Mouse (Mus musculus) ES-E14 (cell line): ENCODE data around the gene Esrrg. TPM values are rescaled to one million over a fixed set of nuclear protein-coding genes. Genes with fewer than 3 reads are reported as not detected.

ENCODE experiments used
- DNase-seq: peaks from one replicate; pipeline ENCODE4 v3.0.0-alpha.2; 2013; ENCODE audit warnings: low read depth, low spot score
- H3K27ac ChIP-seq: 2 replicates; pipeline ENCODE4 v1.5.1; 2012; ENCODE audit warnings: low read depth, mild to moderate bottlenecking, low read length, moderate library complexity, mixed read lengths; ENCODE audit not compliant: poor library complexity, insufficient read depth, severe bottlenecking
- H3K36me3 ChIP-seq: 2 replicates; pipeline ENCODE4 v1.6.1; 2012; ENCODE audit warnings: mild to moderate bottlenecking, low read length, moderate library complexity, mixed read lengths; ENCODE audit not compliant: control insufficient read depth, poor library complexity, insufficient read depth, severe bottlenecking
- H3K4me1 ChIP-seq, 2 experiments: fragments of 150-350 bp in 1 of 2; sonication (generic) in 1 of 2; 2 replicates each; pipeline ENCODE4 v1.6.1; 2012; ENCODE audit warnings: low read length in 2 of 2, mild to moderate bottlenecking in 1 of 2, mixed read lengths in 1 of 2; ENCODE audit not compliant: control insufficient read depth in 2 of 2, insufficient read depth in 2 of 2, poor library complexity in 1 of 2
- H3K4me3 ChIP-seq, 2 experiments: fragments of 150-350 bp in 1 of 2; sonication (generic) in 1 of 2; 2 replicates each; pipeline ENCODE4 v1.5.1; 2012; ENCODE audit warnings: low read length in 2 of 2, low read depth in 1 of 2, mild to moderate bottlenecking in 1 of 2, mixed read lengths in 1 of 2; ENCODE audit not compliant: insufficient read depth in 1 of 2, poor library complexity in 1 of 2, severe bottlenecking in 1 of 2
- H3K9ac ChIP-seq: 2 replicates; pipeline ENCODE4 v1.6.1; 2012; ENCODE audit warnings: low read depth, mild to moderate bottlenecking, low read length, mixed read lengths; ENCODE audit not compliant: poor library complexity, insufficient read depth, severe bottlenecking
- H3K9me3 ChIP-seq: fragments of 150-350 bp; sonication (generic); 2 replicates; pipeline ENCODE4 v1.6.1; 2012; ENCODE audit warnings: low read depth, mild to moderate bottlenecking, low read length; ENCODE audit not compliant: control insufficient read depth, insufficient read depth
- CHD2 ChIP-seq: IDR thresholded peaks from 2 replicates; pipeline ENCODE4 v1.6.1; 2014; ENCODE audit warnings: mild to moderate bottlenecking, low read depth, low read length, inconsistent platforms
- HCFC1 ChIP-seq: IDR thresholded peaks from 2 replicates; pipeline ENCODE4 v1.6.1; 2012; ENCODE audit warnings: low read length, inconsistent platforms, borderline replicate concordance; ENCODE audit not compliant: insufficient read depth
- MAFK ChIP-seq: IDR thresholded peaks from 2 replicates; pipeline ENCODE4 v1.6.1; 2014; ENCODE audit warnings: mild to moderate bottlenecking, low read depth, low read length, inconsistent platforms; ENCODE audit not compliant: insufficient read depth
- ZC3H11A ChIP-seq: IDR thresholded peaks from 2 replicates; pipeline ENCODE4 v1.6.1; 2012; ENCODE audit warnings: low read depth, mild to moderate bottlenecking, inconsistent platforms, low read length, borderline replicate concordance
- ZNF384 ChIP-seq: IDR thresholded peaks from 2 replicates; pipeline ENCODE4 v1.6.1; 2012; ENCODE audit warnings: low read depth, low read length, inconsistent platforms
- in situ Hi-C, 2 experiments: fragments of 600-800 bp; cut with MboI; formaldehyde crosslinking; loops; one replicate each; pipeline ENCODE4 v1.15.1; 2025; ENCODE audit warnings: low sequenced_read_pairs in 2 of 2, inconsistent platforms in 1 of 2; ENCODE audit not compliant: unreplicated experiment in 2 of 2
- total RNA-seq: library from RNA; depleted of rRNA; stranded (reverse); fragments of 300-350 nt; gene quantifications from 2 replicates; pipeline ENCODE4 v1.2.3, GENCODE M21; 2012

Esrrg gene
- total RNA-seq, 1 experiment, result 0.09 TPM

DNA sequence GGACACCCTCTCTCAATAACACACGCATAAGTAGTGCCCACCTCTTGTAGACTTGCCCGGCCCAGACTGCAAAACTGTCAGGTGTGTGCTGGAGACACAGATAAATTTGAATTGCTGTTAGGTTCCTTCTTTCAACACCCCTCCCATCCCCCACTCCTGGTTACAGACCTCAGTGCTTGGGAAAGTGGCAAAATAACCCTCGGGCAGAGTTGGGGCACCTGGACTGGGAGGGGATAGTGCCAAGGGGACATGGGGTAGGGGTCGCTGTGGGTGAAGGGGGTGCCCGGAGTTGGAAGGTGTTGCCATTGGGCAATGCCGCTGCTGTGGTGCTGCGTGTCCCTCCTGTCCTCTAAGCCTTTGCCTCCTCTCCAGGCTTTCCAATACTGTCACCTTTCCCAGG, 43.9 kb downstream of the Esrrg start:
- no peak overlapping the region for H3K4me3 ChIP-seq
- H3K36me3 ChIP-seq, result no peaks in the 10 kb centered on the region
- no peak overlapping the region for H3K9ac ChIP-seq
- no peak for TF ChIP-seq HCFC1
- no peak for TF ChIP-seq ZC3H11A
- no peak for TF ChIP-seq ZNF384
- no peak for TF ChIP-seq MAFK
- no peak for TF ChIP-seq CHD2
- H3K27ac ChIP-seq, result no peak overlapping the region
- no peaks in the 10 kb centered on the region for H3K9me3 ChIP-seq
- no peak for DNase-seq
- H3K4me1 ChIP-seq, result peaks cover 0 to 2% of the 10 kb centered on the region in 2 experiments; a peak in 1 of 4 replicates
- in situ Hi-C loops, result no loop called here

- DNase-seq, result no peak
- Histone ChIP-seq H3K4me1 (peaks cover 0 to 2% of the 10 kb centered on the region in 2 experiments; a peak in 1 of 4 replicates), H3K9ac (no peak overlapping the region), H3K27ac (no peak overlapping the region), H3K4me3 (no peak overlapping the region), H3K36me3 (no peaks in the 10 kb centered on the region), H3K9me3 (no peaks in the 10 kb centered on the region)
- in situ Hi-C loops, result no loop called here
- no peak for TF ChIP-seq MAFK
- TF ChIP-seq ZNF384, result no peak
- TF ChIP-seq HCFC1, result no peak
- TF ChIP-seq ZC3H11A, result no peak
- no peak for TF ChIP-seq CHD2
Measured at GRCm38 (mm10) chr1:187653390-187653789, 44.8 kb downstream of the Esrrg start.

- no peaks in the 10 kb centered on the region for H3K36me3 ChIP-seq
- no peak overlapping the region for H3K27ac ChIP-seq
- no peaks in the 10 kb centered on the region for H3K4me1 ChIP-seq
- H3K4me3 ChIP-seq, result no peak overlapping the region
- H3K9ac ChIP-seq, result no peak overlapping the region
- DNase-seq, result no peak
- TF ChIP-seq HCFC1, result no peak
- no peak for TF ChIP-seq MAFK
- TF ChIP-seq CHD2, result no peak
- in situ Hi-C loops, result no loop called here
- H3K9me3 ChIP-seq, result no peaks in the 10 kb centered on the region
Measured at GRCm38 (mm10) chr1:187660963-187661362, 52.4 kb downstream of the Esrrg start.

GRCm38 (mm10) chr1:187662083-187662609, 53.6 kb downstream of the Esrrg start:
- Histone ChIP-seq H3K9ac (no peak overlapping the region), H3K4me3 (0 out of 4 replicates have a peak overlapping the region, but pooled peaks of 1 of the 2 experiments have one; percentile 16), H3K27ac (no peak overlapping the region), H3K4me1 (no peaks in the 10 kb centered on the region), H3K9me3 (no peaks in the 10 kb centered on the region), H3K36me3 (no peaks in the 10 kb centered on the region)
- no peak for TF ChIP-seq MAFK
- no peak for TF ChIP-seq CHD2
- no peak for TF ChIP-seq ZC3H11A
- TF ChIP-seq ZNF384, result no peak
- TF ChIP-seq HCFC1, result no peak
- no peak for DNase-seq
- in situ Hi-C loops, result no loop called here

DNA sequence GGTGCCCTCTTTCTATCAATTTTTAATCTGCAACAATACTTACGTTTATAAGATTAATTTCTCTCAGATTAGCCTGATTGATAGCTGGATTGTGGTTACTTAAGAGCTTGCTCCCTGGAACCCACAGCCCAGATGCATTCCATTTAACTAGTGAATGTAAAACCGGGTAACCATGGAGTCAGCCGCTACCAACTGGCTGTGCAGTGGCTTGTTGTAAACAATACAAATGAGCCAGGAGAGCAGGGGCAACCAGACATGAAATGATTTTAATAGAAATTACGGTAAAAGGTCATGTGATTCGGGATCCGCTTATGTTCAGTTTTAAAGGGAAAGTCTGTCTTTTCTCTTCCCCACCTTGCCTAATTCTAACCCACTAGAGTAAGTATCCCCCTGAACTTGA, 54.8 kb downstream of the Esrrg start:
- Histone ChIP-seq H3K27ac (no peak overlapping the region), H3K9ac (no peak overlapping the region), H3K9me3 (no peaks in the 10 kb centered on the region), H3K36me3 (no peaks in the 10 kb centered on the region), H3K4me3 (no peak overlapping the region), H3K4me1 (no peaks in the 10 kb centered on the region)
- no peak for DNase-seq
- in situ Hi-C loops, result no loop called here
- TF ChIP-seq ZC3H11A (no peak), ZNF384 (no peak), MAFK (no peak), HCFC1 (no peak), CHD2 (no peak)
